Mouse (Mus musculus) heart, adult 11 months (tissue): ENCODE data around the gene Col12a1.

Experiments
- DNase-seq: peaks from one replicate; pipeline ENCODE4 v3.0.0; 2022

Col12a1 gene

DNA sequence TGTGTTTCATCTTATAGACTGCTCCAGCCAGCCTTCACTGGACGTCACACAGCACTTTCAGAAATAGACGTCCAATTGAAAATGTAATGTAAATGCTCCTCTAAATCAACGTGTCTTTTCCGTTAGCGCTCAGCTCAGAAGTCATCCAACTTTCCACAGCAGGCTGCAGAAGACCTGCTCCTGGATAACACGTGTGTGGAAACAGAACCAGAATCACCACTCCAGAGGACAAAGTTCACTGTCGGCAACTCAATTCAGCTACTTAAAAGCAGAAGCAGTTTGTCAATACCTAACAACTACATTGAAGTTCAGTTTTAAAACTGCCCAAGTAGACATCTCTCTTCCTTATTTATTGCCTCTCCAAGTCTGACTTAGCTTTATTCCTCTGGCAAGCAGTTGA lies 29.3 kb downstream of the Col12a1 start:
- DNase-seq: no peak

DNA sequence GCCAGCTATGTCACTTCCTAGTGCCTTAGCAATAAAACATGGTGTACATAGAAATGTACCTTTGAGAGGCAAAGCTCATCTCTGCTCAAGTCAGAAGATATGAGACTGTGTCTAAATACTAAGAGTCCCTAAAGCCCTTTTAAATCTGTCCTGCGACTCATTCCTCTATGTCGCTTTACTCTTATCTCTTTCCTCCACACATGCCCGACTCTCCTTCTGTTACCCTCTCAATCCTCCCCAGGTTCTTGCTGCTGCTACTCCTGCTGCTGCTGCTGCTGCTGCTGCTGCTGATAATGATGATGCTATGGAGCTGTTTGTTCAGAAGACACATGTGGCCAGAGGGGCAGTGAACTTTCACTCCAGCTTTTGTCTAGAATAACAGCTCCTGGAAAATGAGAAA lies 31.4 kb downstream of the Col12a1 start:
- DNase-seq: no peak

DNA sequence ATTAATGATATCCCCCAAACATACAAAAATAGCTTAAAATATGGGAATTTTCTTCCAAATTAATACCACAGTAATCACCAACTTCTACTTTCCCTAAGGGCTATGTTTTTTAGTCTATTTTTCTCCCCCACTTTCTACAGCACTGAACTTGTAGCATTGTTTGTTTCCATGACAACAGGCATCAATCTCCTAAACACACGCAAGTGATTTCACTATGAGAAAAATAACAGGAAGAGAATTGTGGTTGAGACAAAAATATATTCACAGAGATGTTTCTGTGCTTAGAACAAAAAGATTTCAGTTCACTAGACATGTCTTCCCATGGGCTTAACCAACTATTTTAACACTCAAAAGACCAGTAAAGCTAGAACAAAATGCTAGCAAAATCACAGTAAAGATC lies 32.6 kb downstream of the Col12a1 start:
- DNase-seq: no peak

DNA sequence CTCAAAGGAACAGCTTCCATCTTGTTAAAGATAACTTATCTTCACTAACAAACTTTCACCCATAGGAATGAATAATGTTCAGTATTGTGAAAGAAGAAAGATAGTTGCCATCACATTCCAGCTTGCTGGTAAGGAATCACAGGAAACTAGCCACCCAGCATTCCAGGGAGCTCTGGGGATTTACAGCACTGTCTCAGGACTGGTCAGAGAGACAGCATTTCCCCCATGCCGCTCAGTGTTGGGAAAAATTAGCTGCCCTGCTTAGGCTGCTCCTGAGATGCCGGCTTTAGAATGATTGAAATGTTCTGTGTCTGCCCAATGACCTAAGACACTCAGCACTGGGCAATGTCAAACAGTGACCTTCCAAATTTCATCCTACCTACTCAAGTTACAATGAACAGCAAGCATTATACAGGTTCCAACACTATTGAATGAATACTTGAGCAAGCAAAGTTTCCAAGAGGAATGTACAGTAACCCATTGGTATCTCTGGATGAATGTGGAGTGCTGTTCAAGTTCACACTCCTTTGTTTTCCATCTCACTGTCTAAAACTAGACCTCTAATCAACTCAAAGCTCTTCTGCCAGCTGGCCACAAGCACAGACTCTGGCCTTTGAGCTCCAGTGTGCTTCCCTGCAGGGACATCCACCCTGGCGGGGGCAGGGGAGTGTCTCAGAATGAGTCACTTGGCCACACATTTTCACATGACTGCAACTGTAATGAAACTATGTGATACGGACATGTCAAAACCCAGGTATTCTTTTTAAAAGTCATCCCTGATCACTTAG lies 38.0 kb downstream of the Col12a1 start:
- DNase-seq: peak; percentile 95

DNA sequence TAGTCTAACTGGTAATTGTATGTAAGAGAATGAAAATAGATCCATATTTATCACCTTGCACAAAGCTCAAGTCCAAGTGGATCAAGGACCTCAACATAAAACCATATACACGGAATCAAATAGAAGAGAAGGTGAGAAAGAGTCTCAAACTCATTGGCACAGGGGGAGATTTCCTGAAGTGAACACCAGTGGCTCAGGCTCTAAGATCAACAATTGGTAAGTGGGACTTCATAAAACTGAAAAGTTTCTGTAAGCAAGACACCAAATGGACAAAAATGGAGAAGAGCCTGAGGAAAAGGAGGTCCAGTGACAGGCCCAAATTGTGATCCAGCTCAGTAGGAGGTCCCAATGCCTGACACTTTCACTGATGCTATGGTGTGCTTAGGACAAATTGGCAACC lies 49.8 kb downstream of the Col12a1 start:
- DNase-seq: peak; percentile 68

DNA sequence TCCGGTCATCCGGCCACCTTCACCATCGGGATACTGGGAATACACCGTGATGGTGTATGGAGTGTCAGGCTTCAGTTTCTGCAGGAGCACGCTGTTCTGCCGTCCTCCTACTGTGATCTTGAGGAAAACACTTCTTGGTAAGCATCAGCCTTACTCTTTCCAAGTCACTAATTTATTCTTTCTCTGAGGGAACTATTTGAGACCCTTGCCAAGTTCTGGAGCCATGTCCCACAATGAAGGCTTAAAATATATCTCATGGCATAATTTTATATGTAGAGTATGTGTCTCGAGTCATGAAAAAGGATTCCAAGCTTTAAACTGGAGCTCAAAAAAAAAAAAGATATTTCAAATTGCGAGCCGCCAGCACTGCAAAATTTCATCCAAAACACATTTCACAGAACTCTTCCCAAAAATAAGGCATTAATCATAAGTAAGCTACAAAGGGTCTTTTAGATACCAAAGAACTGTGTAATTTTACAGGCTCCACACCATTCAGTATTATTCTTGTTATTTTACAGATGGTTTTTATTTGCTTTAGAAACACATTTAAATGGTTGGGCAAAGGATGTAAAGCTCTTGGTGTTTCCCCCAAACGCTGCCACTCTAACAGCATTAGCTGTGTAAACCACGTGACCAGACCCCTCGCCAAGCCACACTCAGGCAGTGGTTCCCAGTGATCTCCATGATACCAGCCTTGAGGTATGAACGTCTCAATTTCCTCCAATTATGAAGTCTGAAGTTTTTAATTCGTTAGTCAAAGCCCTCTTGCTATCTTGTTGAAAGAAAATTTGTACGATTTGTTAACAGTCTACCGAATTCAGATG lies 65.1 kb downstream of the Col12a1 start:
- DNase-seq: peak; percentile 33

DNA sequence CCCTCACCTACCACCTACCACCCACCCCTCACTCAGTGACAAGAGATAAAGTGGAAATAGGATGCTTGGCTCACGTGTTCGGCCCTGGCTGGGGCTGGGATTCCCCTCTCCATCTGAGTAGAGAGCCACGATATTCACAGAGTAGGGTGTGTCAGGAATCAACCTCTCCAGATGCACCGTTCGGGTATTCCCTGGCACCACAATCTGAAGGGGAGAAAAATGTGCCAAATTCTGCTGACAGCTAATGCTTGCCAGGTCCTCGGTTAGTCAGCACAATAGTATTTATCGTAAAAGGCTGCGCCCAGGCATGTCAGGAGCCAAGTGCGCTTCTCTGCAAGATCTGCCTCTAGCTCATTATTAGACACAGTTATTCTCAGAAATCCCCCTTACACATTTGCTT lies 70.0 kb downstream of the Col12a1 start:
- DNase-seq: peak; percentile 85

DNA sequence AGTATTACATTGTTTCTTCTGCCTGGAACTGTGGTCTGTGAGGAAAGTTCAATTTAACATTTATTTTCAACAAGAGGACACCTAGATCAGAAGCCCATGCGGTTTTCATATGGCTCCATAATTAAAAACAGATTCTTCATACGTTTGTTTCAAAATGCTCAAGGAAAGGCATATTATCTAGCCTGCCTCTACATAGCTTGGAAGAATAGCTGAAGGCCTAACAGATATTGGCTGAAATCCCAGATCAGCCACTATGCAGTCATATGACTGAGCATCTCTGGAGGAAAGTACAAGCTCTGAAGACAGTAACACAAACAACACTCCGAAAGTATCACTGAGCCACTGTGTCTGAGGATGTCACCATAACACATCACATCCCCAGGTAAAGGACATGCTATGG lies 72.9 kb downstream of the Col12a1 start:
- no peak for DNase-seq

DNA sequence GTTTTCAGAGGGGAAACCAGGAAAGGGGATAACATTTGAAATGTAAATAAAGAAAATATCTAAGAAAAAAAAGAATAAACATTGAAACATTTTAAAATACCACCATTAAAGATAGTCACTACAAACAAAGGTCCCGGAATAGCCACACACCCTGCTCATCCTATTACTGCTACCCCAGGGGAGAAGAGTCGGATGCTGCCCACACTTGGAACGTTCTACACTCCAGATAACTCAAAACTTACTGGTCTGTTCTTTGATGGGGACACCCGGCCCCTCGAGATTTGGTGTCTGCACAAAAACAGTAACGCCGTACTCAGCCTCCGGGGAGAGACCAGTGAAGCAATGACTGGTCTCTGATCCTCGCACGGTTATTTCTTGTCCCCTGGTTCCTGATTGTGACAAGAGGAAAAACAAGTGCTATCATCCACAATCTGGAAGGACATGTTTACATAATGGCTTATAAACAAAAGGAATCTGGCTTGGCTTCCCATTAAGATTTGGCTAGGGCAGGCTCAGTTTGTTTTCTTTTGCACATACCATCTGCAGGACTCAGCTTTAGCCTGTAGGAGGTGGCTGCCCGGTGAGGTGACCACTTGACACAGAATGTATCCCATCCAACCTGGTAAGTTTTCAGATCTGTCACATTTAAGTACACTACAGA lies 79.1 kb downstream of the Col12a1 start:
- DNase-seq: no peak

DNA sequence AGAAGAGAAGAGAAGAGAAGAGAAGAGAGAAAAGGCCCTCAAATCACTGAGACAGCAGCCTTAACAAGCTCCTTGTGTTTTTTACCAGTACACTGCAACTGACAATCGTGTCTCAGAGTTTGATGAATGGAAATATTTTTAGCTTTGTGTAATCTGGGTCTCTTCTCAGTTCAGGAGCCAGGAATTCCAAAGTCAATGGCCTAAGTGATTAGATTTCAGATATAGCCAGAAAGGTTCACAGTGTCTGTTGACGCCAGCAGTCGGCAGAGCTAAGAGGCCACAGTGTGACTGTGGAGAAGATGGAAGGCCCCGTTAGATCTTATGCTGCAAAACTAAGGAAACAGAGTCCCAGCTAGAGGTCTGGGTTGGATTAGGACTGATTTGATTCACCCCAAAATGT lies 80.8 kb downstream of the Col12a1 start:
- no peak for DNase-seq

DNA sequence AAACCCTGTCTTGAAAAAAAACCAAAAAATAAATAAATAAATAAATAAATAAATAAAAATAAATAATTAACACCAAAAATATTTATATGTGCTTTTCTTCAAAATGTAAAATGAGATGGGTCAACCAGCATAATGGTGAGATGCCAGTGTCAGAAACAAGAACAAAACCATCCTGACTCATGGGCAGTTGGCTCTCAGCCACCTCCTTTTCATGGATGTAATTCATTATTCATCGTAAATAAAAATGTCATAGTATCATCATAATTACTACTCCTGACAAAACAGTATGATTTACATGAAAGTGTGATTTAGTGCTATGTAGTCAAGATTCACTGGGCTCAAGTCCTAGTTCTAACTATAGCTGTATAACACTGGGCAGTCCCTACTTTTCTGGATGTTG lies 84.6 kb downstream of the Col12a1 start:
- no peak for DNase-seq

DNA sequence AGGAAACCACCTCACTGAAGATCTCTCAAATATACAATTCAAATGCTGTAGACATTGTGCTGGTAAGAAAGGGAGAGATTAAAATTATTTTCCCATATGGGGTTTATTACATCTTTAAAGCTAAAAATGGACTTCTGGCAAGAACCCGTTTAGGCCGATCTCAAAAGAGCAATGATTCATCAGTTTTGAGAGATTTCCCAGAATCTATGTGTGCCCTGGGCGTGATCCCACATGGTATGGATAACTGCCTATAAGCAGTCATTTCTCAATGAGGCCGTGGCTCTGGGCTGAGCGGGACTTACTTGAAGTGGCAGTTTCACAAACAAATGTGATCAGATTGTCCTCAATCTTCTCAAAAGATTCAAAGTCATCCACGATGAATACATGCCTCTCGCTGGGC lies 87.4 kb downstream of the Col12a1 start:
- no peak for DNase-seq

DNA sequence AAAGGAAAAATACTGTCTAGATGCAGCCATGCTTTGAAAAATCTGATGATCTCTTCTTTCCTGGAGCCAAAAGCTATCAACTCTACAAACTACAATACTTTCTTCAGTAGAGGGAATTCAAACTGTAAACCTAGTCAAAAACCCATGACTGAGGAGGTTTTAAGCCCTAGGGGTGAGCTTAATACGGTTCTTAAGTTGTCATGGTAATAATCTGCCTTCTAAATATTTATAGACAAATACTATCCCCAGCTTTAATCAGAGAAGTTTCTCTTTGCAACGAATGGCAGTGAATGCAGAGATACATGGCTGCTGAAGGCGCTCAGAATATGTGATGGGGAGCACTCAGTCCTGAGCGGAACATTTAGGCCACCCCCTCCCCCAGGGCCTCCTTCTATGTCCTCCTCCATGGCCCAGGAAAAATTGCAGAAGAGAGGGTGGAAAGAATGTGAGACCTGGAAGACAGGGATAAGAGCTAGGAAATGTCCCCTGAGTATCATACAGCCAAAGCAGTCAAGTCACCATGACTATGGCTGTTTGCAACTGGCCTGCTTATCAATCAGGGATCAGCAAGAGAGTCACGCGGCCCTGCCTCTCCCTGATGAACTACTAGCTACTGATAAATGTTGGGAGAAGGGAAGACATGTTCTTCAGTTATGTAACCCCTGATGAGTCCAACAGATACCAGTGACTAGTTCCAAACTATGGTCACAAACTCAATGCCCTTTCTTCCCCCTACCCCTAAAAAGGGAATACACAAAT lies 99.6 kb downstream of the Col12a1 start:
- no peak for DNase-seq

DNA sequence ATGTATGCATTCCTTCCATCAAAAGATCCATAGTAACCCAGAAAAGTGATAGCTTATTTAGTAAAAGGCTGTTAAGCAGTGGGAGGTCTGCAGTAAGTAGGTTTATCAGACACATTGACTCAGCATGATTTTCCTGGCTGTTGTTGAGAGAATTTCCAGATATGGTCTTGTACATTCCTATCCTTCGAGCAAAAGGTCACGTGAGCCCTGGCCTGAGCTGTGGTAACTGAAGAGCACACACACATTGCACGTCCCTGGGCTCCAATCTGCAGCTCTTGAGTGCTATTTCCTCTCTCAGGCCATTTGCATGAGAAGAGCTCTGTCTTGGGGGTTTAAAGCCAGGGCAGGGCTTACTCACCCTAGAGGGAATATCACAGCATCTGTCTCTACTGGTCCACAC lies 101.3 kb downstream of the Col12a1 start:
- peak; percentile 94 for DNase-seq

DNA sequence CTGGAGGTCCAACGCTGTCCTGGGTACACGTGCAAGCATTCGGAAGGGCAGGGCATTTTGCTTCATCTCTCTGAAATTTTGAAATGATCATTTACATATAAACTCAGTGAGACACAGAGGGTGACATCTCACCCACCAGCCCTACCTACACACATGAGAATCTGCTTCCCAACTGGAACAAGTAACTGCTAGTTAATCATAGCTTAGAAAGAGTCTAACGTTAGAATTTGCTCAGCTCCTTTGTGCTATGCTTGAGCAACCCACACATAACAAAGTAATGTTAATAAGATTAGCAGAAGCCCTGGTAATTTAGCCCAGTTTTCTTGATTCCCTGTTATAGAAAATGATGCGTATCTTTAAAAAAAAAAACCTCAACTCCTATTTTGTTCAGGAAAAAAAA lies 102.6 kb downstream of the Col12a1 start:
- no peak for DNase-seq

DNA sequence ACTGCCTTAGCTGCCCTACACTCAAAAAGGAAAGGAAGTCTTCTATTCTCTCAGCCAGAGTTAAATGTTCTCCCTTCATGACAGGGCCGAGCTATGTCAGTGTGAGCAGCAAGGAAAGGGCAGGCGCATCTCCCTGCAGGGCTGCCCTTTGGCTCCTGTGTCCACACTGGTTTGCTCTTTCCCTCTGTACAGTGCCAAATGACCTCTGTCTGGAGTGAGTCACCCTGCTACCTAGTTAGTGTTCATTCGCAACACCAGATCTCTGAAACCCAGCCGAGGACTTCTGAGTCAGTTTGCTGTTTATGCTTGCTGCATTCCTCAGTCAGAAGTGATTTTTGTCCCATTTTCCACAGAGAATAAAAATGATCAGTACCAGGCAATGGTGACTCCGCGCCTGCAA lies 108.3 kb downstream of the Col12a1 start:
- peak; percentile 94 for DNase-seq

DNA sequence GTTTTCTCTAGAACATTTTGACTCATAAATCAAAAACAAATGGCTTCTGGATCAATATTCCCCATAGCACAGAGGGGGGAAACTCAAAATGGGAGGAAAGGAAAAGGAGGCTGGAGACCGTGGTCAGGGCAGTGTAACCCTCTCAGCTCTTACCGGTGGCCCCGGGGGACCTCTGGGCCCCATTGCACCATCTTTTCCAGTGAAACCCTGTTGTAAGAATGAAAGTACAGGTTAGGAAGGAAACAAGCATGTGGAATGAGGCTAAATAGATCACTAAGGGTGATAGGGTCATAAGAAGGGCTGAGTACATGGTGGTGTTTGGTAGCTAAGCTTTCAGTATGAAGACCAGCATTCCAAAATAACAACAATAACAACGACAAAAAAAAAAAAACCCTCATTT lies 109.0 kb downstream of the Col12a1 start:
- no peak for DNase-seq

DNA sequence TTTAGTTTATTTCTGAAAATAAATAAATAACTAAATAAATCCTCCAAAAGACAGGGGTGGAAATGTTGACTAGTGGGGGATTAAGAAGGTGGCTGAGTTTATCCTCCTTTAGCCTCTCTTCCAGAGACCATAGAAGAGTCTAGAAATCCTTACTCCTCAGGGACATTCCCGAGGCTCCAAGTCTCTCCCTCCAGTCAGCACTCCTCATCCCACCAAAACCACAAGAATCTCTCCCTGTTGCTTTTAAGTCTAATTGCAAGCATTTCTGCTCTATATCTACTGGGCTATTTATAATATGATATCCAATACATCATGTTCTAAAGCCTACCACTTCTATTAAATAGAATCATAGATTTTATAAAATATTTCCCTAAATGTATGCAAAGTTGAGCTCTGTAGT lies 109.8 kb downstream of the Col12a1 start:
- DNase-seq: no peak

DNA sequence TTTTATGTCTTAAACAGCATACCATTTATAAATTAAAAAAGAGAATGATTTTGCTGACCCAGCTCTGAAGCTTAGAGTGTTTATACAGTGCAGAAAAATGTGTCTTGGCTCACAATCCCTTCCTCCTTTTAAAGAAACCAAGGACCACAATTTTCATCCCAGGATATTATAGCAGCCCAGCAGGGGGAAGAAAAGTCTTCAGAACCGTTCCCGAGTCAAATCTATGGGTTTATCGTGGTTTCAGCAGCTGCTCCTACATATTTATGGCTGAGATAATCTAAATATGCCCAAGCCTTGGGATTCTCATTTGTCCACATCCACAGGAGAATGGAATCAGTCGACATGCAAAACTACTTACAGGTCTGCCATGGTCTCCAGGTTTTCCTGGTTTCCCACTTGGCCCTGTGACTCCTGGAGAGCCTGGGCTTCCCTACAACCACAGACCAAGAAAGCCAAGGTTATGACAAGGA lies 110.5 kb downstream of the Col12a1 start:
- no peak for DNase-seq

DNA sequence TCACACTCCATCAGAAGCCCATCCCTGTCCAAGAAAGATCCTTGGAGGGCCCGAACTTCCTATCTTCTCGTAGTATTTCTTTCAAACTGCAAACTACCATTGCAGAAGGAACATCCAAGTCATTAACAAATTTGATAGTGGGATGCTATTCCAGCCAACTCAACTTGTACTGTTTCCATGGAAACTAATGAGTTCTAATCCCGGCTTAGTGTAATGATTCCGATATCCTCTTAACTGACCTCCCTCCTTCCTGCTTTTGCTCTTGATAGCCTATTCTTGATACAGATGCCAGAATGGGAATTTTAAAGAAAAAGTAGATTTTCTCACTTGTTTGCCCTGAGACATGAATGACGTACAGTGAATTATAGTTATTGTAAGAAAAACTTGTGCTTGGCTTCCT lies 112.5 kb downstream of the Col12a1 start:
- no peak for DNase-seq

DNA sequence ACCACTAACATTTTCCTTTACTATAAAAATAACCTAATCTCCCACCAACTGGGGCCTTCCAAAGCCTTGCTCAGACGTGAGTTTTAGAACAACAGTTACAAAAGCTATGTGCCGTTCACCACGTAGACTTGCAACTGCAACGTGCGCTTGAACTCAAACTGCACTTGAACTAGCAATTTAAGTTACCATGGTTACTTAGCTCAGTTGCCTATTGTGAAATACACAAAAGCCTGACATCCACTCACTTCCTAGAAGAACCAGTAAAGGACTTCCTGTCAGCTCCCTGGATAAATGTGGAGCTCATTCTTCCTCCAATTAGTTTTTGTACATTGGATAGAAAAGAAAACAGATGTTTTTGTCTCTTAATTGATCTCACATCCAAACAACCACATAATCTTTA lies 112.9 kb downstream of the Col12a1 start:
- DNase-seq: no peak

DNA sequence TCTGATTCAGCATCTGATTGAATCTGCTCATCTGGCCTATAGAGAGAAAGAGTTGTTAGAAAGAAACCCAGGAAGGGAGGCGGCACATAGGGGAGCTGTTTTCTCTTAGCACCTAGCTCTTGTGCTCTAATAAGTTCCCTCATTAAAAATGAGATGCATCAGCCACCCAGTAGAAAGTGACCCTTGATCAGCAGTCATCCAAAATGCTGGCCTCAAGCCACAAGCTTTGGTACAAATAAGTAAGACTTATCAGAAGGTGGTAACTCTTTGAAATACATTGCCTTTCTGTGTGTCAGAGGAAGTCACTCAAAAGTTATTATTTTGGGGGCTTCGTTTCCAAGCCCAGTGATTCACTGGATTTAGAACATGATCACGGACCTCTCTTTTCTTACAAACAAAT lies 114.1 kb downstream of the Col12a1 start:
- DNase-seq: no peak

DNA sequence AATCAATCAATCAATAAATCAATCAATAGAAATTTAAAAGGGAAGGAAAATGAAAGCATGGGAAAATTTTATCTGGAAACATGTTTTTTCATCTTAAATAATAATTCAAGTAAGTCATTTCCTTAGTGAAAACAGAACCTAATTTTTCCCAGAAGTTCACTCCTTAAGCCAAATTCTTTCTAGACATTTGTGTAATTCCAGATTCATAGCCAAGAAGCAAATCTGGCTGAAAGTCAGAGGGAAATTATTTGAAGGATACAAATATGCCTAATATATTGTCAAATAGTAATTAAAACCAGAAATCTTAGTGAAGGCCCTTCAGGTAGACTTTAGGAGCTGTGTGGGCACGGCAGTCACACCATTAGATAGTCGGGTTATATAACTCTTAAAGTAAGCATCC lies 115.2 kb downstream of the Col12a1 start:
- no peak for DNase-seq
